Mouse (Mus musculus): ENCODE measurements around the gene Gm1123. TPM values are rescaled to one million over a fixed set of nuclear protein-coding genes. Genes with fewer than 3 reads are reported as not detected.
A peak's percentile ranks its signal among the peaks of the same experiment; 100 is the strongest.

Gm1123 gene
- polyA plus RNA-seq, 1 experiment from 2014 or later, result 0.20 TPM

GRCm38 (mm10) chr9:98985800-98986475 is 49.6 kb downstream of the Gm1123 start, which contains the start of gene Faim:
Gene Faim (plus strand): TSS chr9:98986373.
- peak within 1 kb of the TSS; percentile 52 for H3K4me2 ChIP-seq (replicated peaks)
- H3K4me3 ChIP-seq (replicated peaks; ENCODE audit: low read length), result peak within 1 kb of the TSS; percentile 75
- WGBS, result under 1% methylated on average over 45 of the region's 45 CpGs
- H3K4me1 ChIP-seq (replicated peaks; ENCODE audit: control insufficient read depth, insufficient read depth, low read length), result peaks cover 9% of the 10 kb centered on the region
- H3K27ac ChIP-seq, result peak within 1 kb of the TSS; percentile 80
- peak within 1 kb of the TSS; percentile 80 for H3K9ac ChIP-seq
- H3K27me3 ChIP-seq (ENCODE audit: control insufficient read depth, insufficient read depth, low read length), result peaks cover 20% of the 10 kb centered on the region
- no peaks in the 10 kb centered on the region for H3K36me3 ChIP-seq (replicated peaks; ENCODE audit: control insufficient read depth, insufficient read depth)
- DNase-seq (ENCODE audit: low spot score) (peak; percentile 100), ATAC-seq (ENCODE audit: low FRiP score) (peak; percentile 98)
- H3K9me3 ChIP-seq (ENCODE audit: control insufficient read depth, low read length), result no peaks in the 10 kb centered on the region

GRCm38 (mm10) chr9:98979431-98980416 is 55.8 kb downstream of the Gm1123 start:
- H3K27me3 ChIP-seq (ENCODE audit: control insufficient read depth, insufficient read depth, low read length), result peaks cover 44% of the 10 kb centered on the region
- H3K27ac ChIP-seq, result no peak overlapping the region
- H3K9me3 ChIP-seq (ENCODE audit: control insufficient read depth, low read length), result no peaks in the 10 kb centered on the region
- peak overlapping the region; percentile 51 for H3K4me2 ChIP-seq (replicated peaks)
- WGBS, result 7% methylated on average over 29 of the region's 29 CpGs
- DNase-seq (ENCODE audit: low spot score) (peak; percentile 87), ATAC-seq (ENCODE audit: low FRiP score) (peak; percentile 65; the same call in 1 of the 2 replicates)
- peak overlapping the region; percentile 23 for H3K4me3 ChIP-seq (replicated peaks; ENCODE audit: low read length)
- H3K36me3 ChIP-seq (replicated peaks; ENCODE audit: control insufficient read depth, insufficient read depth), result no peaks in the 10 kb centered on the region
- no peak overlapping the region for H3K9ac ChIP-seq
- H3K4me1 ChIP-seq (replicated peaks; ENCODE audit: control insufficient read depth, insufficient read depth, low read length), result 0 out of 2 replicates have a peak, but pooled peaks cover 4% of the 10 kb centered on the region

GRCm38 (mm10) chr9:98976520-98976919 is 59.0 kb downstream of the Gm1123 start:
- Histone ChIP-seq H3K4me2 (replicated peaks) (no peak overlapping the region), H3K9ac (no peak overlapping the region), H3K27ac (no peak overlapping the region), H3K4me3 (replicated peaks; ENCODE audit: low read length) (no peak overlapping the region), H3K4me1 (replicated peaks; ENCODE audit: control insufficient read depth, insufficient read depth, low read length) (0 out of 2 replicates have a peak, but pooled peaks cover 4% of the 10 kb centered on the region), H3K9me3 (ENCODE audit: control insufficient read depth, low read length) (no peaks in the 10 kb centered on the region), H3K36me3 (replicated peaks; ENCODE audit: control insufficient read depth, insufficient read depth) (no peaks in the 10 kb centered on the region), H3K27me3 (ENCODE audit: control insufficient read depth, insufficient read depth, low read length) (peaks cover 53% of the 10 kb centered on the region)
- no peak for DNase-seq (ENCODE audit: low spot score)
- no peak for ATAC-seq (ENCODE audit: low FRiP score)
- WGBS, result 48% methylated on average over 5 of the region's 5 CpGs

- Histone ChIP-seq H3K36me3 (replicated peaks; ENCODE audit: control insufficient read depth, insufficient read depth) (no peaks in the 10 kb centered on the region), H3K4me3 (replicated peaks; ENCODE audit: low read length) (no peak overlapping the region), H3K4me1 (replicated peaks; ENCODE audit: control insufficient read depth, insufficient read depth, low read length) (0 out of 2 replicates have a peak, but pooled peaks cover 4% of the 10 kb centered on the region), H3K27ac (no peak overlapping the region), H3K27me3 (ENCODE audit: control insufficient read depth, insufficient read depth, low read length) (peaks cover 57% of the 10 kb centered on the region), H3K9me3 (ENCODE audit: control insufficient read depth, low read length) (no peaks in the 10 kb centered on the region), H3K9ac (no peak overlapping the region), H3K4me2 (replicated peaks) (no peak overlapping the region)
- 94% methylated on average over 1 of the region's 1 CpGs for WGBS
- DNase-seq (ENCODE audit: low spot score) (no peak), ATAC-seq (ENCODE audit: low FRiP score) (no peak)
Observed at GRCm38 (mm10) chr9:98976081-98976480, 59.4 kb downstream of the Gm1123 start.

- Histone ChIP-seq H3K27ac (no peak overlapping the region), H3K9me3 (ENCODE audit: control insufficient read depth, low read length) (peaks cover 9% of the 10 kb centered on the region; the same call in 1 of the 2 replicates), H3K4me3 (replicated peaks; ENCODE audit: low read length) (no peak overlapping the region), H3K4me1 (replicated peaks; ENCODE audit: control insufficient read depth, insufficient read depth, low read length) (0 out of 2 replicates have a peak, but pooled peaks cover under 1% of the 10 kb centered on the region), H3K36me3 (replicated peaks; ENCODE audit: control insufficient read depth, insufficient read depth) (no peaks in the 10 kb centered on the region), H3K4me2 (replicated peaks) (no peak overlapping the region), H3K9ac (no peak overlapping the region), H3K27me3 (ENCODE audit: control insufficient read depth, insufficient read depth, low read length) (peaks cover 69% of the 10 kb centered on the region)
- ATAC-seq (ENCODE audit: low FRiP score) (no peak), DNase-seq (ENCODE audit: low spot score) (no peak)
- 34% methylated on average over 2 of the region's 2 CpGs for WGBS
Observed at GRCm38 (mm10) chr9:98974898-98975297, 60.6 kb downstream of the Gm1123 start.

GRCm38 (mm10) chr9:98973561-98973960 is 62.0 kb downstream of the Gm1123 start:
- Histone ChIP-seq H3K4me1 (replicated peaks; ENCODE audit: control insufficient read depth, insufficient read depth, low read length) (no peaks in the 10 kb centered on the region), H3K36me3 (replicated peaks; ENCODE audit: control insufficient read depth, insufficient read depth) (no peaks in the 10 kb centered on the region), H3K27ac (no peak overlapping the region), H3K27me3 (ENCODE audit: control insufficient read depth, insufficient read depth, low read length) (peaks cover 82% of the 10 kb centered on the region), H3K4me2 (replicated peaks) (peak overlapping the region; percentile 45; the same call in 1 of the 2 replicates), H3K9me3 (ENCODE audit: control insufficient read depth, low read length) (peaks cover 9% of the 10 kb centered on the region; the same call in 1 of the 2 replicates), H3K4me3 (replicated peaks; ENCODE audit: low read length) (peak overlapping the region; percentile 26; the same call in 1 of the 2 replicates), H3K9ac (no peak overlapping the region)
- ATAC-seq (ENCODE audit: low FRiP score) (no peak), DNase-seq (ENCODE audit: low spot score) (no peak)
- WGBS, result 3% methylated on average over 7 of the region's 7 CpGs

GRCm38 (mm10) chr9:98973101-98973521 is 62.4 kb downstream of the Gm1123 start:
- H3K27me3 ChIP-seq (ENCODE audit: control insufficient read depth, insufficient read depth, low read length), result peaks cover 84% of the 10 kb centered on the region
- H3K27ac ChIP-seq, result no peak overlapping the region
- peak overlapping the region; percentile 26 for H3K4me3 ChIP-seq (replicated peaks; ENCODE audit: low read length)
- DNase-seq (ENCODE audit: low spot score) (no peak), ATAC-seq (ENCODE audit: low FRiP score) (no peak)
- no peaks in the 10 kb centered on the region for H3K36me3 ChIP-seq (replicated peaks; ENCODE audit: control insufficient read depth, insufficient read depth)
- no peak overlapping the region for H3K9ac ChIP-seq
- peak overlapping the region; percentile 45 for H3K4me2 ChIP-seq (replicated peaks)
- peaks cover 9% of the 10 kb centered on the region; the same call in 1 of the 2 replicates for H3K9me3 ChIP-seq (ENCODE audit: control insufficient read depth, low read length)
- under 1% methylated on average over 40 of the region's 40 CpGs for WGBS
- H3K4me1 ChIP-seq (replicated peaks; ENCODE audit: control insufficient read depth, insufficient read depth, low read length), result no peaks in the 10 kb centered on the region

GRCm38 (mm10) chr9:98965084-98965483 is 70.4 kb downstream of the Gm1123 start:
- H3K4me2 ChIP-seq (replicated peaks), result peak overlapping the region; percentile 27; the same call in 1 of the 2 replicates
- ATAC-seq (ENCODE audit: low FRiP score), result no peak
- no peaks in the 10 kb centered on the region for H3K36me3 ChIP-seq (replicated peaks; ENCODE audit: control insufficient read depth, insufficient read depth)
- peaks cover 89% of the 10 kb centered on the region for H3K27me3 ChIP-seq (ENCODE audit: control insufficient read depth, insufficient read depth, low read length)
- H3K9ac ChIP-seq, result no peak overlapping the region
- peak; percentile 53 for DNase-seq (ENCODE audit: low spot score)
- H3K4me3 ChIP-seq (replicated peaks; ENCODE audit: low read length), result no peak overlapping the region
- H3K4me1 ChIP-seq (replicated peaks; ENCODE audit: control insufficient read depth, insufficient read depth, low read length), result peaks cover 4% of the 10 kb centered on the region; the same call in 1 of the 2 replicates
- 0 out of 2 replicates have a peak, but pooled peaks cover 1% of the 10 kb centered on the region for H3K9me3 ChIP-seq (ENCODE audit: control insufficient read depth, low read length)
- H3K27ac ChIP-seq, result no peak overlapping the region
- 2% methylated on average over 18 of the region's 18 CpGs for WGBS

GRCm38 (mm10) chr9:98963661-98964060 is 71.9 kb downstream of the Gm1123 start:
- Histone ChIP-seq H3K4me1 (replicated peaks; ENCODE audit: control insufficient read depth, insufficient read depth, low read length) (peaks cover 4% of the 10 kb centered on the region; the same call in 1 of the 2 replicates), H3K36me3 (replicated peaks; ENCODE audit: control insufficient read depth, insufficient read depth) (no peaks in the 10 kb centered on the region), H3K4me2 (replicated peaks) (no peak overlapping the region), H3K9me3 (ENCODE audit: control insufficient read depth, low read length) (no peaks in the 10 kb centered on the region), H3K4me3 (replicated peaks; ENCODE audit: low read length) (no peak overlapping the region), H3K27me3 (ENCODE audit: control insufficient read depth, insufficient read depth, low read length) (peaks cover 89% of the 10 kb centered on the region), H3K9ac (no peak overlapping the region), H3K27ac (no peak overlapping the region)
- no peak for DNase-seq (ENCODE audit: low spot score)
- WGBS, result 6% methylated on average over 18 of the region's 18 CpGs
- ATAC-seq (ENCODE audit: low FRiP score), result no peak
